Mouse (Mus musculus) lung, postnatal 0 days (tissue): ENCODE results near the gene Map3k6.

Source experiments
- CTCF ChIP-seq: IDR thresholded peaks from 2 replicates; pipeline ENCODE4 v1.5.1; 2016; ENCODE audit warnings: antibody characterized with exemption, mild to moderate bottlenecking
- EP300 ChIP-seq: IDR thresholded peaks from 2 replicates; pipeline ENCODE4 v1.6.1; 2016; ENCODE audit warnings: antibody characterized with exemption, mild to moderate bottlenecking, control low read depth

DNA sequence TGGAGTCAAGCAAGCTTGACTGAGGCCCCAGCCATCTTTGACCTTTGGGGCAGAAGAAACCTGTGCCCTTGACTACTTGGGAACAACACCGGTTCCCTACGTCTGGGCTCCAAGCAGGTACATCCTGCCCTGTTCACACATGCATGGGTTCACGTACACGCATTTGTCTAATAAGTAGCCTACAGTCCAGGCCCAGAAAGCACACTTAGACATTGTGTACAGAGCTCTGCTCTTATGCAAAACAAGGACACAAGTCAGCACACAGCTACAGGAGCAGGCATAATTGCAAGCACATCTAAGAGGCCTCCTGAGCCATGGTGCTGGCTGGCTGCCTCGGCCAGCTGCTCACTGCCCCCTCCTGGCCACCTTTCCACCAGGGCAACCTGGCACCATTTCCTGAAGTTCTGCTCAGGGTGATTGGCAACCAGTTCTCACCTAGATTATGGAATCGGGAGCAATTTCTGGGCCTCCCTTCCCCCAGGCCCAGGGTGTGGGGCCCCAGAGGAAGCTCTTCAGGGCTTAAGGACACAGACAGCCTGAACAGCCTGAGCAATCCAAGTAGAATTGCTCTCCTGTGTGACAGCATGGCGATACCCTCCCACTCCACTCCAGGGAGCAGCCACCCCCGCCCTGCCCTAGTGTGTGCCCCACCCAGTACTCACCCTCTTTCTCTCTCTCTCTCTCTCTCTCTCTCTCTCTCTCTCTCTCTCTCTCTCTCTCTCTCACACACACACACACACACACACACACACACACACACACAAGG lies 39.4 kb upstream of the Map3k6 start:
- TF ChIP-seq CTCF (peak; percentile 85), EP300 (no peak)
